Mouse (Mus musculus) G1E (cell line): ENCODE results near the gene Mipep.

Source experiments
- CTCF ChIP-seq: IDR thresholded peaks from 2 replicates; pipeline ENCODE4 v1.5.1; 2012; ENCODE audit warnings: low read depth, low read length, inconsistent platforms, mixed read lengths
- GATA1 ChIP-seq: IDR thresholded peaks from 2 replicates; pipeline ENCODE4 v1.6.1; 2012; ENCODE audit warnings: borderline replicate concordance, low read length, inconsistent platforms, mixed read lengths
- GATA2 ChIP-seq: IDR thresholded peaks from 2 replicates; pipeline ENCODE4 v1.6.1; 2012; ENCODE audit warnings: low read depth, low read length, inconsistent platforms, borderline replicate concordance

- no peak for TF ChIP-seq GATA1
- no peak for TF ChIP-seq CTCF
- TF ChIP-seq GATA2: no peak
These were observed 13.2 kb downstream of the Mipep start for GRCm38 (mm10) chr14:60797596-60797995.
